Mouse (Mus musculus) intestine, embryonic 16.5 days (tissue): ENCODE measurements around the gene St3gal3. TPM values are rescaled to one million over a fixed set of nuclear protein-coding genes. Genes with fewer than 3 reads are reported as not detected.

Experiments
- ATAC-seq: fragments of 200-750 bp; cut with Nextera tagmentation; 2 replicates; pipeline ENCODE4 v1.8.0; 2017; ENCODE audit warnings: moderate TSS enrichment, moderate library complexity
- H3K27ac ChIP-seq: fragments of 300-500 bp; sonication (generic); 2 replicates; pipeline ENCODE4 v1.5.1; 2014; ENCODE audit warnings: mild to moderate bottlenecking, low read length
- H3K27me3 ChIP-seq: fragments of 300-500 bp; sonication (generic); replicated peaks from 2 replicates; pipeline ENCODE4 v1.6.1; 2014; ENCODE audit warnings: low read length, control low read depth, mixed read lengths; ENCODE audit not compliant: control insufficient read depth, insufficient read depth
- H3K36me3 ChIP-seq: fragments of 300-500 bp; sonication (generic); 2 replicates; pipeline ENCODE4 v1.6.1; 2014; ENCODE audit warnings: low read length, control low read depth; ENCODE audit not compliant: control insufficient read depth, insufficient read depth
- H3K4me1 ChIP-seq: fragments of 300-500 bp; sonication (generic); 2 replicates; pipeline ENCODE4 v1.6.1; 2014; ENCODE audit warnings: low read length, control low read depth, mixed read lengths; ENCODE audit not compliant: control insufficient read depth, insufficient read depth
- H3K4me2 ChIP-seq: fragments of 300-500 bp; sonication (generic); 2 replicates; pipeline ENCODE4 v1.6.1; 2014; ENCODE audit warnings: low read depth, low read length, control low read depth
- H3K4me3 ChIP-seq: fragments of 300-500 bp; sonication (generic); 2 replicates; pipeline ENCODE4 v1.5.1; 2014; ENCODE audit warnings: mild to moderate bottlenecking, low read length
- H3K9ac ChIP-seq: fragments of 300-500 bp; sonication (generic); 2 replicates; pipeline ENCODE4 v1.6.1; 2014; ENCODE audit warnings: low read depth, low read length
- H3K9me3 ChIP-seq: fragments of 300-500 bp; sonication (generic); 2 replicates; pipeline ENCODE4 v1.6.1; 2016; ENCODE audit warnings: low read length, control low read depth; ENCODE audit not compliant: control insufficient read depth
- WGBS: fragments of 180-500 bp; shearing (Covaris S2); extraction: QIAGEN DNeasy Blood & Tissue Kit; methylation state at CpG from one replicate; pipeline ENCODE4 v1.1.7; 2014; 5-methylcytosine and 5-hydroxymethylcytosine counted together
- polyA plus RNA-seq: library from polyadenylated mRNA; unstranded; fragments of >200 nt; fragmentation: Nextera tagmentation; extraction: Ambion mirVana; gene quantifications from 2 replicates; pipeline ENCODE4 v1.2.1, GENCODE M21; 2015

Gene St3gal3
- polyA plus RNA-seq, 1 experiment from 2014 or later = 8.6 TPM

- Histone ChIP-seq H3K9me3 (no peaks in the 10 kb centered on the region), H3K4me1 (no peaks in the 10 kb centered on the region), H3K4me3 (no peak overlapping the region), H3K4me2 (no peak overlapping the region), H3K27ac (no peak overlapping the region), H3K27me3 (no peaks in the 10 kb centered on the region), H3K9ac (no peak overlapping the region), H3K36me3 (peaks cover 50% of the 10 kb centered on the region)
- WGBS = 83% methylated on average over 15 of the region's 15 CpGs
- no peak for ATAC-seq
These were observed 21.8 kb upstream of the St3gal3 start for GRCm38 (mm10) chr4:118156559-118156958.

GRCm38 (mm10) chr4:118154889-118155288 lies 20.2 kb upstream of the St3gal3 start:
- H3K4me3 ChIP-seq = no peak overlapping the region
- no peak for ATAC-seq
- WGBS = 93% methylated on average over 5 of the region's 5 CpGs
- H3K27me3 ChIP-seq = no peaks in the 10 kb centered on the region
- no peak overlapping the region for H3K4me2 ChIP-seq
- peaks cover 34% of the 10 kb centered on the region for H3K36me3 ChIP-seq
- H3K4me1 ChIP-seq = no peaks in the 10 kb centered on the region
- H3K9ac ChIP-seq = no peak overlapping the region
- H3K27ac ChIP-seq = no peak overlapping the region
- H3K9me3 ChIP-seq = no peaks in the 10 kb centered on the region

GRCm38 (mm10) chr4:118152020-118152785 lies 17.5 kb upstream of the St3gal3 start:
- Histone ChIP-seq H3K9me3 (no peaks in the 10 kb centered on the region), H3K36me3 (peaks cover 30% of the 10 kb centered on the region), H3K27ac (no peak overlapping the region), H3K27me3 (no peaks in the 10 kb centered on the region), H3K4me1 (no peaks in the 10 kb centered on the region), H3K4me2 (no peak overlapping the region), H3K4me3 (no peak overlapping the region), H3K9ac (no peak overlapping the region)
- no peak for ATAC-seq
- WGBS = 92% methylated on average over 17 of the region's 17 CpGs

GRCm38 (mm10) chr4:118150804-118151203 lies 16.1 kb upstream of the St3gal3 start:
- no peaks in the 10 kb centered on the region for H3K4me1 ChIP-seq
- H3K9me3 ChIP-seq = no peaks in the 10 kb centered on the region
- no peak for ATAC-seq
- 96% methylated on average over 7 of the region's 7 CpGs for WGBS
- no peak overlapping the region for H3K27ac ChIP-seq
- H3K27me3 ChIP-seq = no peaks in the 10 kb centered on the region
- H3K4me3 ChIP-seq = no peak overlapping the region
- H3K9ac ChIP-seq = no peak overlapping the region
- peaks cover 35% of the 10 kb centered on the region for H3K36me3 ChIP-seq
- no peak overlapping the region for H3K4me2 ChIP-seq

GRCm38 (mm10) chr4:118149956-118150680 lies 15.4 kb upstream of the St3gal3 start:
- peaks cover 37% of the 10 kb centered on the region for H3K36me3 ChIP-seq
- no peak overlapping the region for H3K4me3 ChIP-seq
- H3K9ac ChIP-seq = no peak overlapping the region
- no peaks in the 10 kb centered on the region for H3K27me3 ChIP-seq
- no peak for ATAC-seq
- no peak overlapping the region for H3K4me2 ChIP-seq
- 85% methylated on average over 14 of the region's 14 CpGs for WGBS
- no peaks in the 10 kb centered on the region for H3K4me1 ChIP-seq
- no peaks in the 10 kb centered on the region for H3K9me3 ChIP-seq
- no peak overlapping the region for H3K27ac ChIP-seq

GRCm38 (mm10) chr4:118149055-118149576 lies 14.4 kb upstream of the St3gal3 start:
- H3K27ac ChIP-seq = no peak overlapping the region
- 83% methylated on average over 10 of the region's 10 CpGs for WGBS
- ATAC-seq = no peak
- no peaks in the 10 kb centered on the region for H3K9me3 ChIP-seq
- H3K36me3 ChIP-seq = peaks cover 38% of the 10 kb centered on the region
- no peaks in the 10 kb centered on the region for H3K27me3 ChIP-seq
- no peak overlapping the region for H3K4me2 ChIP-seq
- no peak overlapping the region for H3K4me3 ChIP-seq
- H3K9ac ChIP-seq = no peak overlapping the region
- 0 out of 2 replicates have a peak, but pooled peaks cover 4% of the 10 kb centered on the region for H3K4me1 ChIP-seq

- Histone ChIP-seq H3K4me1 (0 out of 2 replicates have a peak, but pooled peaks cover 4% of the 10 kb centered on the region), H3K27ac (no peak overlapping the region), H3K4me3 (no peak overlapping the region), H3K9me3 (no peaks in the 10 kb centered on the region), H3K36me3 (peaks cover 40% of the 10 kb centered on the region), H3K4me2 (no peak overlapping the region), H3K9ac (no peak overlapping the region), H3K27me3 (no peaks in the 10 kb centered on the region)
- no peak for ATAC-seq
- 56% methylated on average over 10 of the region's 10 CpGs for WGBS
These were observed 13.6 kb upstream of the St3gal3 start for GRCm38 (mm10) chr4:118148317-118148687.

GRCm38 (mm10) chr4:118147547-118148316 lies 13.0 kb upstream of the St3gal3 start:
- H3K36me3 ChIP-seq = peaks cover 36% of the 10 kb centered on the region
- H3K27me3 ChIP-seq = no peaks in the 10 kb centered on the region
- H3K9ac ChIP-seq = no peak overlapping the region
- 89% methylated on average over 19 of the region's 19 CpGs for WGBS
- H3K4me3 ChIP-seq = no peak overlapping the region
- H3K4me2 ChIP-seq = no peak overlapping the region
- ATAC-seq = no peak
- H3K9me3 ChIP-seq = no peaks in the 10 kb centered on the region
- 0 out of 2 replicates have a peak, but pooled peaks cover 4% of the 10 kb centered on the region for H3K4me1 ChIP-seq
- H3K27ac ChIP-seq = no peak overlapping the region

- no peak overlapping the region for H3K4me2 ChIP-seq
- H3K36me3 ChIP-seq = peaks cover 39% of the 10 kb centered on the region
- H3K9me3 ChIP-seq = no peaks in the 10 kb centered on the region
- no peak for ATAC-seq
- H3K27ac ChIP-seq = no peak overlapping the region
- 0 out of 2 replicates have a peak, but pooled peaks cover 4% of the 10 kb centered on the region for H3K4me1 ChIP-seq
- 93% methylated on average over 10 of the region's 10 CpGs for WGBS
- H3K9ac ChIP-seq = no peak overlapping the region
- H3K27me3 ChIP-seq = no peaks in the 10 kb centered on the region
- no peak overlapping the region for H3K4me3 ChIP-seq
These were observed 12.4 kb upstream of the St3gal3 start for GRCm38 (mm10) chr4:118147090-118147489.
